Mouse (Mus musculus) gastrocnemius, postnatal 25 days (tissue): Measurements from ENCODE around the gene BC003965. TPM values are rescaled to one million over a fixed set of nuclear protein-coding genes. Genes with fewer than 3 reads are reported as not detected.
"Not testable (repeated sequence)": the region's sequence is repeated elsewhere in the genome, so short reads cannot be mapped to it uniquely, and the experiment has no call there.

Source experiments
- DNase-seq: peaks from one replicate; pipeline ENCODE4 v3.0.0; 2022
- total RNA-seq, 2 experiments: library from RNA; stranded (reverse); gene quantifications; 1 replicate in 1 of 2; 2 replicates in 1 of 2; pipeline ENCODE4 v1.2.3; 2021

Gene BC003965
- total RNA-seq, 2 experiments from 2014 or later: 12.5 to 14.3 TPM

- DNase-seq: no peak
Observed at GRCm38 (mm10) chr17:25218967-25219366, 34.6 kb downstream of the BC003965 start.

- DNase-seq: no peak
Observed at GRCm38 (mm10) chr17:25219492-25220295, 35.3 kb downstream of the BC003965 start.

GRCm38 (mm10) chr17:25220746-25221145, 36.4 kb downstream of the BC003965 start:
- DNase-seq: no peak

GRCm38 (mm10) chr17:25221821-25222503, 37.6 kb downstream of the BC003965 start:
- DNase-seq: no peak

GRCm38 (mm10) chr17:25222504-25222940, 38.2 kb downstream of the BC003965 start:
- DNase-seq: not testable (repeated sequence)

- no peak for DNase-seq
Observed at GRCm38 (mm10) chr17:25222951-25223601, 38.7 kb downstream of the BC003965 start.

GRCm38 (mm10) chr17:25224586-25225222, 40.4 kb downstream of the BC003965 start:
- no peak for DNase-seq

GRCm38 (mm10) chr17:25225659-25226058, 41.3 kb downstream of the BC003965 start:
- no peak for DNase-seq

GRCm38 (mm10) chr17:25227991-25228390, 43.6 kb downstream of the BC003965 start:
- DNase-seq: no peak

GRCm38 (mm10) chr17:25230014-25230655, 45.8 kb downstream of the BC003965 start:
- not testable (repeated sequence) for DNase-seq

- DNase-seq: no peak
Observed at GRCm38 (mm10) chr17:25230700-25231099, 46.3 kb downstream of the BC003965 start.

- not testable (repeated sequence) for DNase-seq
Observed at GRCm38 (mm10) chr17:25231621-25232020, 47.3 kb downstream of the BC003965 start.

GRCm38 (mm10) chr17:25235635-25236034, 51.3 kb downstream of the BC003965 start:
- no peak for DNase-seq

Other genes with a start within 250 kb of the BC003965 start
- gene Mapk8ip3, start 247.6 kb upstream of the BC003965 start, total RNA-seq: 10 to 100 TPM; 19.5 TPM
- 1 to 10 TPM; 5.5 to 8.6 TPM for gene Jpt2, start 223.9 kb upstream of the BC003965 start, total RNA-seq
- 1 to 10 TPM; 6.8 to 6.9 TPM for gene Cramp1l, start 168.8 kb upstream of the BC003965 start, total RNA-seq
- gene Ift140, start 168.5 kb upstream of the BC003965 start, total RNA-seq: 1 to 10 TPM; 2.7 to 4.6 TPM
- gene Tmem204, start 101.0 kb upstream of the BC003965 start, total RNA-seq: 10 to 100 TPM in 1 of 2 experiments, 1 to 10 TPM in 1; 9.4 to 11.0 TPM
- gene Telo2, start 68.6 kb upstream of the BC003965 start, total RNA-seq: 1 to 10 TPM; 5.8 to 5.9 TPM
- 1 to 10 TPM; 4.4 to 6.6 TPM for gene Ptx4, start 63.8 kb upstream of the BC003965 start, total RNA-seq
- gene Clcn7, start 51.2 kb upstream of the BC003965 start, total RNA-seq: 10 to 100 TPM; 11.7 to 13.1 TPM
- gene Ccdc154, start 22.1 kb upstream of the BC003965 start, total RNA-seq: not detected
- gene Gm38655, start 9.1 kb upstream of the BC003965 start, total RNA-seq: not detected
- gene Unkl, start 3.8 kb downstream of the BC003965 start, total RNA-seq: 1 to 10 TPM; 4.4 to 4.5 TPM
- 10 to 100 TPM; 12.9 to 15.9 TPM for gene Gnptg, start 55.6 kb downstream of the BC003965 start, total RNA-seq
- gene Tsr3, start 55.6 kb downstream of the BC003965 start, total RNA-seq: 10 to 100 TPM; 17.2 to 18.1 TPM
- not detected for gene Baiap3, start 71.8 kb downstream of the BC003965 start, total RNA-seq
- 10 to 100 TPM; 59.1 to 62.2 TPM for gene Ube2i, start 90.1 kb downstream of the BC003965 start, total RNA-seq
- 1 to 10 TPM in 1 of 2 experiments, under 1 TPM in 1; 0.59 to 1.2 TPM for gene Prss34, start 113.8 kb downstream of the BC003965 start, total RNA-seq
- gene Prss28, start 124.1 kb downstream of the BC003965 start, total RNA-seq: not detected
- gene Prss29, start 134.1 kb downstream of the BC003965 start, total RNA-seq: not detected
- 1 to 10 TPM; 1.3 to 3.1 TPM for gene Tpsab1, start 161.0 kb downstream of the BC003965 start, total RNA-seq
- gene Tpsb2, start 181.8 kb downstream of the BC003965 start, total RNA-seq: 1 to 10 TPM; 3.4 to 7.6 TPM
- not detected for gene Tpsg1, start 184.7 kb downstream of the BC003965 start, total RNA-seq
- gene Cacna1h, start 249.2 kb downstream of the BC003965 start, total RNA-seq: 1 to 10 TPM; 1.5 to 1.6 TPM